Mouse (Mus musculus): ENCODE results near the gene Rnf185.

GRCm38 (mm10) chr11:3428632-3429031, 23.5 kb downstream of the Rnf185 start:
- TF ChIP-seq CTCF (IDR thresholded peaks at IDR 0.05; ENCODE audit: insufficient read depth, low read depth, low read length) (no peak), POLR2A (IDR thresholded peaks at IDR 0.05; ENCODE audit: insufficient read depth, low read depth, low read length) (no peak)
